In genomic region chr6:32931106-32931770, GRCm38 (mm10) we compare ENCODE assay signal across 20 mouse cellular contexts.
A peak's percentile ranks its signal among the peaks of the same experiment; 100 is the strongest.
DNase-seq lines count a peak whose midpoint lies in the region; ATAC-seq lines count a peak whose summit lies in the region.
"Had no signal": no experiment of that assay in that cellular context is flagged by ENCODE, and none has a peak within 500 bp of the region (broad histone marks: within the 10 kb centered on the region; RNA-seq: fewer than 3 reads in every experiment).

No protein-coding gene starts in this region.

- H3K27me3 ChIP-seq in forebrain, embryonic 12.5 days, result peaks cover 19% of the 10 kb centered on the region
- no peaks in the 10 kb centered on the region for H3K27me3 ChIP-seq in forebrain, embryonic 11.5 days (ENCODE audit: control insufficient read depth, insufficient read depth, low read length)
- H3K27me3 ChIP-seq in neural tube, embryonic 13.5 days, result no peaks in the 10 kb centered on the region
- no peaks in the 10 kb centered on the region for H3K27me3 ChIP-seq in midbrain, embryonic 11.5 days (ENCODE audit: control insufficient read depth, insufficient read depth, low read length)
- H3K27me3 ChIP-seq: heart, embryonic 13.5 days; kidney, embryonic 15.5 days; liver, embryonic 13.5 days had no signal

- H3K4me2 ChIP-seq in forebrain, embryonic 12.5 days, result no peak overlapping the region
- no peak overlapping the region for H3K4me2 ChIP-seq in forebrain, embryonic 11.5 days (ENCODE audit: low read depth, low read length, severe bottlenecking)
- H3K4me2 ChIP-seq in neural tube, embryonic 13.5 days, result no peak overlapping the region
- H3K4me2 ChIP-seq in midbrain, embryonic 11.5 days, result no peak overlapping the region
- H3K4me2 ChIP-seq: heart, embryonic 13.5 days; kidney, embryonic 15.5 days; limb, embryonic 13.5 days; liver, embryonic 13.5 days; lung, embryonic 14.5 days had no signal

- 11% methylated on average over 11 of the region's 11 CpGs for WGBS in forebrain, embryonic 12.5 days
- 15% methylated on average over 11 of the region's 11 CpGs for WGBS in forebrain, embryonic 11.5 days
- 16% methylated on average over 11 of the region's 11 CpGs for WGBS in neural tube, embryonic 13.5 days
- 28% methylated on average over 11 of the region's 11 CpGs for WGBS in midbrain, embryonic 11.5 days

- no peaks in the 10 kb centered on the region for H3K9me3 ChIP-seq in forebrain, embryonic 12.5 days
- no peaks in the 10 kb centered on the region for H3K9me3 ChIP-seq in forebrain, embryonic 11.5 days (ENCODE audit: control insufficient read depth, low read length)
- H3K9me3 ChIP-seq in neural tube, embryonic 13.5 days, result no peaks in the 10 kb centered on the region
- no peaks in the 10 kb centered on the region for H3K9me3 ChIP-seq in midbrain, embryonic 11.5 days (ENCODE audit: control insufficient read depth, low read length)
- H3K9me3 ChIP-seq: G1E; heart, embryonic 13.5 days; kidney, embryonic 15.5 days; limb, embryonic 13.5 days; liver, embryonic 13.5 days had no signal

- no peak overlapping the region for H3K27ac ChIP-seq in forebrain, embryonic 12.5 days
- no peak overlapping the region for H3K27ac ChIP-seq in forebrain, embryonic 11.5 days (ENCODE audit: low read depth, low read length)
- H3K27ac ChIP-seq in neural tube, embryonic 13.5 days (replicated peaks), result no peak overlapping the region
- H3K27ac ChIP-seq in midbrain, embryonic 11.5 days (ENCODE audit: low read depth, low read length), result no peak overlapping the region
- H3K27ac ChIP-seq: heart, embryonic 13.5 days; kidney, embryonic 15.5 days; limb, embryonic 13.5 days; liver, embryonic 13.5 days had no signal

- intact Hi-C loops in left cerebral cortex, postnatal 10 days (cut with DNase I), result no loop called here

- no peak overlapping the region for H3K9ac ChIP-seq in forebrain, embryonic 12.5 days
- H3K9ac ChIP-seq in forebrain, embryonic 11.5 days (ENCODE audit: low read length), result no peak overlapping the region
- 0 out of 2 replicates have a peak overlapping the region, but pooled peaks have one; percentile 12 for H3K9ac ChIP-seq in neural tube, embryonic 13.5 days
- H3K9ac ChIP-seq in midbrain, embryonic 11.5 days (ENCODE audit: low read length), result peak overlapping the region; percentile 3; the same call in 1 of the 2 replicates
- H3K9ac ChIP-seq: heart, embryonic 13.5 days; kidney, embryonic 15.5 days; limb, embryonic 13.5 days; liver, embryonic 13.5 days; lung, embryonic 14.5 days had no signal

- H3K4me1 ChIP-seq in forebrain, embryonic 12.5 days, result peaks cover 8% of the 10 kb centered on the region
- peaks cover 6% of the 10 kb centered on the region; the same call in 1 of the 2 replicates for H3K4me1 ChIP-seq in forebrain, embryonic 11.5 days (replicated peaks; ENCODE audit: control insufficient read depth, insufficient read depth, low read length)
- peaks cover 21% of the 10 kb centered on the region for H3K4me1 ChIP-seq in neural tube, embryonic 13.5 days (replicated peaks)
- peaks cover 2% of the 10 kb centered on the region; the same call in 1 of the 2 replicates for H3K4me1 ChIP-seq in midbrain, embryonic 11.5 days (ENCODE audit: control insufficient read depth, insufficient read depth, low read length)
- H3K4me1 ChIP-seq: kidney, embryonic 15.5 days had no signal

- peak; percentile 61 for ATAC-seq in forebrain, embryonic 12.5 days (ENCODE audit: low FRiP score)
- no peak for ATAC-seq in forebrain, embryonic 11.5 days (replicated peaks; ENCODE audit: low FRiP score)
- peak; percentile 50; the same call in 1 of the 2 replicates for ATAC-seq in neural tube, embryonic 13.5 days (ENCODE audit: low read depth)
- no peak for ATAC-seq in midbrain, embryonic 11.5 days (ENCODE audit: low FRiP score)
- ATAC-seq: intestine, embryonic 16.5 days had no signal

- H3K4me3 ChIP-seq in forebrain, embryonic 12.5 days (replicated peaks), result no peak overlapping the region
- no peak overlapping the region for H3K4me3 ChIP-seq in forebrain, embryonic 11.5 days (ENCODE audit: low read depth, low read length)
- H3K4me3 ChIP-seq in neural tube, embryonic 13.5 days, result no peak overlapping the region
- no peak overlapping the region for H3K4me3 ChIP-seq in midbrain, embryonic 11.5 days (ENCODE audit: low read depth, low read length)
- H3K4me3 ChIP-seq: heart, embryonic 13.5 days; kidney, embryonic 15.5 days; limb, embryonic 13.5 days; liver, embryonic 13.5 days; myocyte had no signal

- H3K36me3 ChIP-seq in forebrain, embryonic 12.5 days (replicated peaks), result no peaks in the 10 kb centered on the region
- H3K36me3 ChIP-seq in forebrain, embryonic 11.5 days (ENCODE audit: control insufficient read depth, insufficient read depth, low read length), result no peaks in the 10 kb centered on the region
- no peaks in the 10 kb centered on the region for H3K36me3 ChIP-seq in neural tube, embryonic 13.5 days
- no peaks in the 10 kb centered on the region for H3K36me3 ChIP-seq in midbrain, embryonic 11.5 days (ENCODE audit: control insufficient read depth, insufficient read depth, low read length)
- H3K36me3 ChIP-seq: kidney, embryonic 15.5 days; limb, embryonic 13.5 days; liver, embryonic 13.5 days had no signal

- no peak for DNase-seq in forebrain, embryonic 11.5 days (ENCODE audit: low spot score)
- DNase-seq in neural tube, embryonic 10.5 days (ENCODE audit: extremely low spot score, low spot score), result no peak
- peak; percentile 68 for DNase-seq in midbrain, embryonic 11.5 days (ENCODE audit: low spot score, missing footprints)
- peak; percentile 22 for DNase-seq in retina, postnatal 1 day
- DNase-seq in left cerebral cortex, postnatal 10 days (ENCODE audit: extremely low spot score in 1 of 2, low spot score in 2 of 2), result no peak
- no peak for DNase-seq in yolk sac, embryonic 10.5 days (ENCODE audit: low spot score)
- DNase-seq: heart, adult 18-20 months; liver, embryonic 13.5 days; lung, embryonic 14.5 days; lung, postnatal 36 days; right cerebral cortex, adult 18-20 months; thymus, postnatal 14 days had no signal

Comparison
In these comparisons a context has a peak if more than half of its experiments do, and no peak if none do; other contexts are left out.
1. ATAC-seq: peak in forebrain, embryonic 12.5 days (single experiment) and neural tube, embryonic 13.5 days (single experiment); none in forebrain, embryonic 11.5 days (single experiment) and midbrain, embryonic 11.5 days (single experiment).
2. H3K9ac ChIP-seq: peak in neural tube, embryonic 13.5 days (single experiment) and midbrain, embryonic 11.5 days (single experiment); none in forebrain, embryonic 12.5 days (single experiment) and forebrain, embryonic 11.5 days (single experiment).
3. DNase-seq: peak in midbrain, embryonic 11.5 days (single experiment) and retina, postnatal 1 day (single experiment); none in forebrain, embryonic 11.5 days (single experiment), neural tube, embryonic 10.5 days (single experiment), left cerebral cortex, postnatal 10 days (0 of 2) and yolk sac, embryonic 10.5 days (single experiment).